Mouse (Mus musculus) urinary bladder, adult 2 months (tissue): ENCODE results near the gene Yars. TPM values are rescaled to one million over a fixed set of nuclear protein-coding genes. Genes with fewer than 3 reads are reported as not detected.
"Not testable (repeated sequence)": the region's sequence is repeated elsewhere in the genome, so short reads cannot be mapped to it uniquely, and the experiment has no call there.

Experiments
- DNase-seq: peaks from one replicate; pipeline ENCODE4 v3.0.0; 2022; ENCODE audit warnings: low spot score
- polyA plus RNA-seq: library from polyadenylated mRNA; depleted of rRNA; stranded (reverse); fragments of >200 nt; gene quantifications from 2 replicates; pipeline ENCODE4 v1.2.3, GENCODE M21; 2012

Yars gene
- polyA plus RNA-seq, 1 experiment: 38.3 TPM

DNA sequence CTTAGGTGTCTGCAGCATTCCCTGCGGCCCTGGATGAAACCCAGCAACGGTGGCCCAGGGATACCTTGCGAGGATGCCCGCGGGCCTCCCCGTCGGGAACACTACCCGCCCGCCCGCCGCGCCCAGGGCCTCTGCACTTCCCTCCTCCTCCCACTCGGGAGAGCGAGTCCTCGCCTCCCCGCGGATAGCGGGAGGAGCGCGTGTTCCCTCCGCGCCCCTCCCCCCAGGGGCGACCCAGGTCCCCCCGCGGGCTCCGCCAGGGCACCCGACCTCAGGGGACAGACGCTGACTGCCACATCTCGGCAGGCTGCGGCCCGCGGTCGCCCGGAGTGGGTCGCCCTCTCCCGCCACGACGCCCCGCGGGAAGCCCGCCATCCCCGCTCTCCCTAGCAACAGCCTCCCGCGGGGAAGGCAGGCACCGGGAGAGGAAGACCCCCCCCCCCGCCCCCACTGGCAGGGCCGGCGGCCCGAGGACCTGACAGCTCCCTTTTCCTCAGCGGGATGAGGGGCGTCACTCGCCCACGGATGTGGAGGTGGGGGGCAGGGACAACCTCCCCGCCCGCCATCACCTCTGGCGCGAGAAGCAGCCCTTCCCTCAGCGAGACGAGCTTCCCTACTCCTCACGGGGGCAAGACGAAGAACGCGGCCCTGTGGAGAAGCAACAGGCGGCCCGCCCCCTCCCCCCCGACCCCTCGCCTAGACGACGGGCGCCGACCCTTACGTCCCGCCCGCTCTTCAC is 588 bp upstream of the Yars start:
- peak; percentile 59 for DNase-seq

GRCm38 (mm10) chr4:129190538-129190937 is 978 bp downstream of the Yars start:
- DNase-seq: no peak

- DNase-seq: no peak
Measured at GRCm38 (mm10) chr4:129191691-129192090, 2.1 kb downstream of the Yars start.

DNA sequence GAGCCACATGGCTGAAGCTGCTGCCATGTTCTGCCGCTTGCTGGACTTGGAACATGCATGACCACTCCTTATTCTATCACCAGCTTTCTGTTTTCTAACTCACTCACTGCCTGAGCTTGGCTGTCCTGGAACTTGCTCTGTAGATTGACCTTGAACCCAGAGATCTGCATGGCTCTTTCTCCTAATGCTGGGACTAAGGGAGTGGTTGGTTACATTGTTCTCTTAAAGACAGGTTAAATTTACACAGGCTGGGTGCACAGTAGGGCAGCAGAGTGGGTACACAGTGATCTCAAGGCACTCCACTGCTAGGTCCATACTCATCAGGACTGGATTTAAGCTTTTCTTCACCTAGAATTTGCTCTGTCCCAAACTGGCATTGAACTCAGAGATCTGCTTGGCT is 4.7 kb downstream of the Yars start:
- no peak for DNase-seq

DNA sequence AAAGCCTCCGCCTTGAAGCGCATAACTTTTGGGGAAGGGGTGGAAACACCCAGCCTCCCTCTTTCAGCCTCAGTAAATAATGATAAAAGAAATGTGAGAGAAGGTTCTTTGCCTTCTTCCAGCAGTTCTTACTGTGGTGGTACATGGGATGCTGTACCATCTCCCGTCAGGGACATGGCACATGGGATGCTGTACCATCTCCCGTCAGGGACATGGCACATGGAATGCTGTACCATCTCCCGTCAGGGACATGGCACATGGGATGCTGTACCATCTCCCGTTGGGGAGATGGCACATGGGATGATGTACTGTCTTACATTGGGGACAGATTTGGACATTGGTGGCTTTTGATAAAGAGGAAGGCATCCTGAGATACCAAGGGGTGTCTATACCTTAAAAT is 8.0 kb downstream of the Yars start:
- no peak for DNase-seq

- DNase-seq: no peak
Measured at GRCm38 (mm10) chr4:129204655-129205054, 15.1 kb downstream of the Yars start.

- no peak for DNase-seq
Measured at GRCm38 (mm10) chr4:129206792-129207191, 17.2 kb downstream of the Yars start.

- DNase-seq: no peak
Measured at GRCm38 (mm10) chr4:129209504-129209903, 19.9 kb downstream of the Yars start.

GRCm38 (mm10) chr4:129211461-129211860 is 21.9 kb downstream of the Yars start:
- no peak for DNase-seq

GRCm38 (mm10) chr4:129212486-129212885 is 22.9 kb downstream of the Yars start:
- not testable (repeated sequence) for DNase-seq

GRCm38 (mm10) chr4:129218569-129219175 is 29.1 kb downstream of the Yars start:
- DNase-seq: no peak

GRCm38 (mm10) chr4:129219198-129219597 is 29.6 kb downstream of the Yars start:
- no peak for DNase-seq

DNA sequence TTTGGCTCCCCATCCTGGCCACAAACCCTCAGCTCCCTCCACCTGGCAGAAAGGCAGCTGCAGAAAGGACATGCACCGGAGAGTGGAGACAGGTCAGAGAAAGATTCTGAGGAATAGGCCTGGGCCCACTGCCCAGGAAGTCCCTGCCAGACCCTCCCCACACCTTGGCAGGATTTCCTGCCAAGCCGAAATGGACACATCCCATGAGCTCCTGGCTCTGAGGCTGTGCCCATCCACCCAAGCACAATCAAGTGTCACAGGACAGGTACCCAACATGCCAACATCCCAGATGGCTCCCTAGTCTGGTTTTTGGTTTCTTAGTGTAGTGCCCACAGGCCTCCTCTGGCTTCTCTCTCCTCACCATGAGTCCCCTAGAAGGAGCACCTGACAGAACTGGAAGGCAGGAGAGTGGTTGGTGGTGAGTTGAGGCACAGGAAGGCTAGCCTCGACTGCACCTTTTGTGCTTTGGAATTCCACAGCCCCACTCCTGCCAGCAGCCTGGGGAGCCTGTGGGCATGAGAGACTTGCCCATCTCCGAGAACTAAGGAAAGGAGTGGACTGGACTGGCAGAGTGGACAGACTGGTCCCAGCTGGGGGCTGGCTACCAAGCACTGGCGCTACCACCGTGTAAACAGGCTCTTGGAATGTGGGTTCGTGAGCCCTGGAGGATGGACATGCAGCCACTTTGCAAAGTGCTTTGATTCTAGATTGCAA is 31.0 kb downstream of the Yars start:
- DNase-seq: no peak

DNA sequence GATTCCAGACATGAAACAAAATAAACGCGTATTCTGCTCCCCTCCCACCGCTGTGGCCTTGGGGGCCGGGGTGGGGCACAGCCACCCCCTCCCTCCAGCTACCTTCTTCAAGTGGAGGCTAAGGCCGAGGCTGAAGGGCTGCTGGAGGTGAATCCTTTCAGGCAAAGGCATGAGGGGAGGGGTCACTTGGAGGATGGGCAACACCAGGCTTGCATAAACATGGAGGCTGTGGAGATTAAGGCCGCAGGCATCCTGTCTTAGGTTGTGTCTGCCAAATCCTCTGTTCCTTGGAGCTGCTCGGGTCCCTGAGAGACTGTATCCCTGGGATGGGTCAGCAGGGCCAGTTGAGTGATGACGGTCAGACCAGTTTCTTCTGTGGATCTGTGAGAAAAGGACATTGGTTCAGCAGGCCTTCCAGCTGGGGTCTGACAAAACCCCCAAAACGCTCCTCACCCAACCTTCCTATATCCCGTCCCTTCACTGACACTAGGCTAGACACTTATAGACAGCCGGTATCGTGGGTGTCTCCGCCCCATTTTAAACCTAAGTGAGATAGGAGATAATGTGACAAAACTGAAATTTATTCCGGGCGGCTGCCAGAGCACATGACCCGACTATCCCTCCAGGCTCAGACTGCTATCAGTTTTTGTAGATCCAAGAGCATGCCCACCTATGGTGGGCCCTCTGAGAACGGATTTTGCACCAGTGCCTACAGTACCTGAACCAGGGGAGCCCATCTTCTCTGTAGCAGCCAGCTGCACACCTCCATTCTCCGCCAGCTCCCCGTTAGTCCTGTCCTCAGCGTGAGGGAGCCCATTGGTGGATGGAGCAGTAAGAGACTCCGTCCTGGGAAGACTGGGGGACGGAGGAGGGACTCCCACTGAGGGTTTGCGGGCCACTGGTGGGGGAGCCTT is 31.8 kb downstream of the Yars start:
- DNase-seq: no peak

DNA sequence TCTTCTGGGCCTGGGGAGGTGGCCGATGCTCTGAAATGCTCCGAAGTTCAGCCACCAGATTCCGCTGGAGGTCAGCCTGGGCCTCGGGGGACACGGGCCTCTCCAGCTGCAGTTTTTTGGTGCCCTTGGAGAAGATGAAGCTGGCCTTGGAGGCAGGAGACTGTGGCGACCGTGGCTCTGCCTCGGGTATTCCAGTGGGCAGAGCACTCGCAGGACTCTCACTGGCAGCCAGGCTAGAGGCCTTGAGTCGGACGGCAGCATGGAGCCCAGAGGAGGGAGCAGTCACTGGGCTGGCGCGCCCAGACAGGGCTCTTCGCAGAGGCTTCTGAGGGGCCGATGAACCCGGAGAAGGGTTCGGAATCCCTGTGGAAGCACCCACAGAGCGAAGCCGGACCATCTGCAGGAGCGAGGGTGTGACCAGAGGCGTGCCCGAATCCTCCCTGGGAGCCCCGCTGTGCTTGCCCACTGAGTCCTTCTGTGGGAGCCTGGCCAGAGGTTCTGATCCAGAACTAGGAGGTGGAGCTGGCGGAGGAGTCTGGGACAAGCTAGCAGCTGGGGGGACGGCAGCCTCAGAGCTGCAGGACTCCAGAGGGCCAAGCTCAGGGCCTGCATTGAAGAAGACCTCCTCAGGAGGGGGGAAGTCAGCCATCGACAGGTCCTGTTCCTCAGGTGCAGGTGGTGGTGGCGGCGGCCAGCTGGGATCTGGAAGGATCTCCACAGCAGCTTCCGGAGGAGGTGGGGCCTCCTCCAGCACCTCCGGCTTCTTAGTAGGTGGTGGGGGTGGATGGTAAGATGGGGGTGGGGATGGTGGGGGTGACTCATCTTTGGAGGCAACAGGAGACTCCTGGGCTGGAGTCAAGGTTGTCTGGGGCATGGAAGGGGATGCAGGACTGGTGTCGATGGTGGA is 32.7 kb downstream of the Yars start:
- no peak for DNase-seq

GRCm38 (mm10) chr4:129223421-129224281 is 34.1 kb downstream of the Yars start:
- no peak for DNase-seq

DNA sequence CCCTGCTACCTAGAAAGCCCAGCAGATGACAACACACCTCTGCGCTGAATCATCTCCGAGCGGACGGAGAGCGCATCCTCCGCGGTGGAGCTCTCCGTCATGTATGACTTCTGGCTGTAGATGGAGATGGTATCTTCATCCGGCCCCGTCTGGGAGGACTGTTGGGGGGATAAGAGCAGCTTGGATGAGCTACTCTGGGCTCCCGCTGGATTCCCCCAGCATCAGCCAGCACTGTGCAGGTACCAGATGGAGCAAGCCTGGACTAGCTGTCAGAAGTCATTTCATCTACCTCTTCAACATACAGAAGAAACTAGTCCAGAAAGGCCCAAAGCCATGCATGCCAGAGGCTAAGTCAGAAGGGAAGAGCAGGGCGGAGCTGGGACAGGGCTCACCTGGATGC is 35.8 kb downstream of the Yars start:
- DNase-seq: no peak

- no peak for DNase-seq
Measured at GRCm38 (mm10) chr4:129226441-129226963, 36.9 kb downstream of the Yars start.

- no peak for DNase-seq
Measured at GRCm38 (mm10) chr4:129227170-129227984, 37.8 kb downstream of the Yars start.
